Mouse (Mus musculus): ENCODE results near the gene Pbx3. TPM values are rescaled to one million over a fixed set of nuclear protein-coding genes. Genes with fewer than 3 reads are reported as not detected.

The Pbx3 gene
- total and polyA plus RNA-seq, 2 experiments from 2014 or later, result 77.0 to 92.5 TPM

DNA sequence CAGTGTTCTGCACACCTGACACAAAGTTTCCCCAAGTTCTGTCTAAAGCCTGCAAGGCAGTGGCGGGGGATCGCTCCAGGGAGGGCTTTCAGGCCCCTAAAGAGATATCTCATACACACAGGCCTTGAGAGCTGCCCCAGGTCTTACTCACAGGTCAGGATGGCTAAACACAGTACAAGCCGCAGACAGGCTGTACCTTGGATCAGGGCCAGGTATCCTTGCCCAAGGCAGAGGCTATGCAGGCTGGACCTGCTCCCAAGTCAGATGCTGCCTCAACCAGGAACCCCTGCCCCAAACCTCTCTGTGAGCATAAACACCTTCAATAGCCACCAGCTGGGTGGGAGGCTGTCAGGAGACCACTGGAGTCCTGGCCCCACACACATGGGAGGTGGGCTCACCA is 215.2 kb downstream of the Pbx3 start:
- WGBS, result 72% methylated on average over 3 of the region's 3 CpGs
- DNase-seq (ENCODE audit: low spot score), result no peak
- Histone ChIP-seq H3K4me3 (ENCODE audit: low read length) (no peak overlapping the region), H3K4me2 (ENCODE audit: low read depth, low read length) (no peak overlapping the region), H3K4me1 (ENCODE audit: insufficient read depth, low read length) (no peaks in the 10 kb centered on the region), H3K9me3 (ENCODE audit: low read length) (no peaks in the 10 kb centered on the region), H3K27ac (no peak overlapping the region), H3K9ac (replicated peaks; ENCODE audit: low read length) (no peak overlapping the region), H3K36me3 (ENCODE audit: insufficient read depth, low read length) (no peaks in the 10 kb centered on the region), H3K27me3 (ENCODE audit: insufficient read depth, low read length) (no peaks in the 10 kb centered on the region)
- no peak for TF ChIP-seq CTCF (IDR thresholded peaks at IDR 0.05; ENCODE audit: low read depth)
- no peak for ATAC-seq

DNA sequence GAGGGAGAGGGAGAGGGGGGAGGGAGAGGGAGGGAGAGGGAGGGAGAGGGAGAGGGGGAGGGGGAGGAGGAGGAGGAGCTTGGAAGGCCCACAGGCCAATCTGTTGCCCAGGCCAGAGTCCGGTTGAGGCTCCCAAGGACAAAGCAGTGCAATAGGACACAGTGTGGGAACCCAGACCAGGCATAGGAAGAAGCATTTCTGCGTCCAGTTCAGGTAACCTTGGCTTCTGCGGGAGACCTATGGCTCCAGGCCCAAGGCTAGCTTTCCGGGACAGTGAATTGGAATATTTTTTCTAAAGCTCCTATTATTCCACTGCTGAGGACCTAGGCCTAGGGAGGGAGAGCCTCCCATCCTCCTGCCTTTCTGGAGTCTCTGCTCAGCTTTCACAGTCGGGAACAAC is 218.1 kb downstream of the Pbx3 start:
- H3K9ac ChIP-seq (replicated peaks; ENCODE audit: low read length), result no peak overlapping the region
- ATAC-seq (0 out of 2 replicates have a peak, but pooled peaks have one; percentile 39), DNase-seq (ENCODE audit: low spot score) (no peak)
- H3K36me3 ChIP-seq (ENCODE audit: insufficient read depth, low read length), result no peaks in the 10 kb centered on the region
- H3K4me2 ChIP-seq (ENCODE audit: low read depth, low read length), result no peak overlapping the region
- 63% methylated on average over 5 of the region's 5 CpGs for WGBS
- no peak overlapping the region for H3K4me3 ChIP-seq (ENCODE audit: low read length)
- no peaks in the 10 kb centered on the region for H3K4me1 ChIP-seq (ENCODE audit: insufficient read depth, low read length)
- H3K27me3 ChIP-seq (ENCODE audit: insufficient read depth, low read length), result no peaks in the 10 kb centered on the region
- no peak overlapping the region for H3K27ac ChIP-seq
- H3K9me3 ChIP-seq (ENCODE audit: low read length), result no peaks in the 10 kb centered on the region
- TF ChIP-seq CTCF (IDR thresholded peaks at IDR 0.05; ENCODE audit: low read depth), result no peak

DNA sequence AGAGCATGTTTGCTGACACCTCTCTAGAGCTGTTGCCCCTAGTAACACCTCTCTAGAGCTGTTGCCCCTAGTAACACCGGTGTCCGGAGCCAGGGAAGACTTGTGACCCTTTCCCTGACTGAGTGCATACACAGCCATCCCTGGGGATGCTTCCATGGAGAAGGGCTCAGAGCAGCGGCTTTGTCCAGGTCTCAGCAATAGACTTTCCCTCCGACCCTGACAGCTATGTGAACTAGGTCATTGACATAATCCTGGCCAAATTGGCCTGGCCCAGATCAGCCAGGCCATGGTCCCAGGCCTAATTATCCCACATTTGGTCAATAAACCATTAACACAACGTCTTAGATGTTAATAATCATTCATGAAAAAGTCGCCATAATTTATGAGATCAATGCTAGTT is 219.6 kb downstream of the Pbx3 start:
- no peak for ATAC-seq
- H3K27me3 ChIP-seq (ENCODE audit: insufficient read depth, low read length), result no peaks in the 10 kb centered on the region

DNA sequence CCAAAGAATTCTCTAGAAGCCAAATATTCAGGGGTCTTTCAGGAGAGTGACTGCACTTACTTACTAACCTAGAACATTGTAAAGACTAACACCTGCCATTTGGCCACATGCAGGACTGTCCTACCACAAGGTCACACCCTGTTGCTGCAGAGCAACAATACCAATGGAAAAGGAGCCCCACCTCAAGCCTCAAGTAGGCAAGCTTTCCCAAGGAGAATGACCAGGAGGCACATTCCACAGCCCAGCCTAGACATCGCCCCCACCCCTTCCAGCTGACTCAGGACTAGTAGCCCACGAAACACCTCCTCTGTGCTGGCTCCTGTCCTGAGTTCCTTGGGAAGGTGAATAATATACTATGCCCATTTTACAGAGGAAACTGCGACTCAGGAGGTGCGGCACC is 222.4 kb downstream of the Pbx3 start:
- WGBS, result 89% methylated on average over 4 of the region's 4 CpGs
- H3K4me2 ChIP-seq (ENCODE audit: low read depth, low read length), result no peak overlapping the region
- no peak overlapping the region for H3K4me3 ChIP-seq (ENCODE audit: low read length)
- H3K36me3 ChIP-seq (ENCODE audit: insufficient read depth, low read length), result no peaks in the 10 kb centered on the region
- TF ChIP-seq CTCF (IDR thresholded peaks at IDR 0.05; ENCODE audit: low read depth), result no peak
- H3K4me1 ChIP-seq (ENCODE audit: insufficient read depth, low read length), result no peaks in the 10 kb centered on the region
- no peak overlapping the region for H3K9ac ChIP-seq (replicated peaks; ENCODE audit: low read length)
- ATAC-seq (no peak), DNase-seq (ENCODE audit: low spot score) (no peak)
- no peaks in the 10 kb centered on the region for H3K9me3 ChIP-seq (ENCODE audit: low read length)
- no peak overlapping the region for H3K27ac ChIP-seq
- H3K27me3 ChIP-seq (ENCODE audit: insufficient read depth, low read length), result no peaks in the 10 kb centered on the region

More for the DNA sequence above, 219.6 kb downstream of the Pbx3 start:
- 67% methylated on average over 6 of the region's 6 CpGs for WGBS
- no peaks in the 10 kb centered on the region for H3K36me3 ChIP-seq (ENCODE audit: insufficient read depth, low read length)
- no peak overlapping the region for H3K9ac ChIP-seq (replicated peaks; ENCODE audit: low read length)
- no peak overlapping the region for H3K4me3 ChIP-seq (ENCODE audit: low read length)
- no peaks in the 10 kb centered on the region for H3K4me1 ChIP-seq (ENCODE audit: insufficient read depth, low read length)
- no peak for TF ChIP-seq CTCF (IDR thresholded peaks at IDR 0.05; ENCODE audit: low read depth)
- DNase-seq (ENCODE audit: low spot score), result no peak
- H3K4me2 ChIP-seq (ENCODE audit: low read depth, low read length), result no peak overlapping the region
- no peaks in the 10 kb centered on the region for H3K9me3 ChIP-seq (ENCODE audit: low read length)
- no peak overlapping the region for H3K27ac ChIP-seq

DNA sequence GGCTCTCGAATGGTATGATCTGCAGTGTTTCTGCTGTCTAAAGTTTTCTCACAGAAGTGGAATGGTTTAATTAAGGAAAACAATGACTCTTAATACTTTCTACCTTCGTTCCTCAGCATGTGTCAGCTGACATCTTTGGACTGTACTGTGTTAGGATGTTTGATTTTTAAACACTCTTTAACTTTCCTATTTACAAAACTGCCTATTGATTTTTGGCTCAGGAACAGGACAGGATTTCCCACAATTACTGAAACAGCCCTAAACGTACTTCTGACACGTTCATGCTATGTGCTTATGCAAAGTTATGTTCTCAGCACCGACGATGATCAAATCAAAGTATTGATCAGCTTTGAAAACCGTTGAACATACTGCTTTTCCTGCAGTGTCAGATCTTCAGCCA is 224.7 kb downstream of the Pbx3 start:
- Histone ChIP-seq H3K9me3 (ENCODE audit: low read length) (no peaks in the 10 kb centered on the region), H3K4me3 (ENCODE audit: low read length) (no peak overlapping the region), H3K4me1 (ENCODE audit: insufficient read depth, low read length) (no peaks in the 10 kb centered on the region), H3K36me3 (ENCODE audit: insufficient read depth, low read length) (no peaks in the 10 kb centered on the region), H3K4me2 (ENCODE audit: low read depth, low read length) (no peak overlapping the region), H3K27ac (no peak overlapping the region), H3K9ac (replicated peaks; ENCODE audit: low read length) (no peak overlapping the region), H3K27me3 (ENCODE audit: insufficient read depth, low read length) (no peaks in the 10 kb centered on the region)
- ATAC-seq (no peak), DNase-seq (ENCODE audit: low spot score) (no peak)
- 79% methylated on average over 7 of the region's 7 CpGs for WGBS
- TF ChIP-seq CTCF (IDR thresholded peaks at IDR 0.05; ENCODE audit: low read depth), result no peak

DNA sequence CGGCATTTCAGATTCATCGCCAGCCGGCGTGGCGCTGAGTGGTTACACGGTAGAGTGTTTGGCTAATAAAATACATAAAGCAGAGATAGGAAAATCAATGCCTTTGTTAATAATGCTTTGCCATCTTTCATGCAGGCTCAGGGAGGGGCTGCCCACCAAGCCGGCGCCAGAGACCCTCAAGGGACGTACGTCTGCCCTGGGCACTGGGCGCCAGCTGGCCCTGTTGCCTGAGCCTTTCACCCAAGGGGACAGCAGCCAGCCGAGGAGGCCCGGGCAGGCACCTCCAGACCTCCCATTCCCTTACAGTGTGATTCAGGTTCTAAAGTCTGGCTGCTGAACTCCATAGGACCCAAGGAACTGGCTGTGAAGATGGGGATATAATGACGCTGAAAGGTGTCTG is 225.5 kb downstream of the Pbx3 start:
- ATAC-seq (no peak), DNase-seq (ENCODE audit: low spot score) (no peak)
- H3K4me2 ChIP-seq (ENCODE audit: low read depth, low read length), result no peak overlapping the region
- no peaks in the 10 kb centered on the region for H3K27me3 ChIP-seq (ENCODE audit: insufficient read depth, low read length)
- no peak for TF ChIP-seq CTCF (IDR thresholded peaks at IDR 0.05; ENCODE audit: low read depth)
- H3K4me1 ChIP-seq (ENCODE audit: insufficient read depth, low read length), result no peaks in the 10 kb centered on the region
- WGBS, result 63% methylated on average over 14 of the region's 14 CpGs
- H3K9me3 ChIP-seq (ENCODE audit: low read length), result no peaks in the 10 kb centered on the region
- no peak overlapping the region for H3K27ac ChIP-seq
- H3K36me3 ChIP-seq (ENCODE audit: insufficient read depth, low read length), result no peaks in the 10 kb centered on the region
- no peak overlapping the region for H3K9ac ChIP-seq (replicated peaks; ENCODE audit: low read length)
- no peak overlapping the region for H3K4me3 ChIP-seq (ENCODE audit: low read length)

DNA sequence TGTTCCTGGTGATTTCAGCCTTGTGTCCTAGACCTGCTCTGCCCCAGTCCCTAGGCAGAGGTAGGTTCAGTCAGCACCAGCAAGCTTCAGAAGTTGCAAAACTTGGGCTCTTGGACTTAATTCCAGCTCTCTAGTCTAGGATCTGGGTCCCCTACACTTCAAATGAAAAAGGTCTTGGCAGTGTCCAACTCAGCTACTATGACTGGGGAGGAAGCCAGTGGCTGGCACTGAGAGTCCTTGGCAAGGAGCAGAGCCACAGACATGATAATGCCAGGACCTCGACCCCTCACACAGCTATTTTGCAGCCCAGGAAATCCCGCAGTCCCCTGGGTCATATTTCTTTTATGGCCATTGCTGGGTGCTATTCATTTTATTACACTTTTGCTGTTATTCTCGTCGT is 225.9 kb downstream of the Pbx3 start:
- ATAC-seq (no peak), DNase-seq (ENCODE audit: low spot score) (peak; percentile 64)
- H3K27ac ChIP-seq, result no peak overlapping the region
- H3K27me3 ChIP-seq (ENCODE audit: insufficient read depth, low read length), result no peaks in the 10 kb centered on the region
- H3K36me3 ChIP-seq (ENCODE audit: insufficient read depth, low read length), result no peaks in the 10 kb centered on the region
- H3K4me1 ChIP-seq (ENCODE audit: insufficient read depth, low read length), result no peaks in the 10 kb centered on the region
- 58% methylated on average over 4 of the region's 4 CpGs for WGBS
- TF ChIP-seq CTCF (IDR thresholded peaks at IDR 0.05; ENCODE audit: low read depth), result no peak
- H3K4me3 ChIP-seq (ENCODE audit: low read length), result no peak overlapping the region
- H3K4me2 ChIP-seq (ENCODE audit: low read depth, low read length), result no peak overlapping the region
- no peak overlapping the region for H3K9ac ChIP-seq (replicated peaks; ENCODE audit: low read length)
- H3K9me3 ChIP-seq (ENCODE audit: low read length), result no peaks in the 10 kb centered on the region

Measured in hindbrain, postnatal 0 days (tissue).